Mouse (Mus musculus) kidney, embryonic 15.5 days (tissue): ENCODE results near the gene Dennd4c. TPM values are rescaled to one million over a fixed set of nuclear protein-coding genes. Genes with fewer than 3 reads are reported as not detected.

Experiments used
- ATAC-seq: fragments of 200-750 bp; cut with Nextera tagmentation; replicated peaks from 2 replicates; pipeline ENCODE4 v1.8.0; 2017; ENCODE audit warnings: moderate TSS enrichment; ENCODE audit not compliant: low FRiP score
- H3K27ac ChIP-seq: fragments of 300-500 bp; sonication (generic); 2 replicates; pipeline ENCODE4 v1.5.1; 2015; ENCODE audit warnings: mild to moderate bottlenecking, inconsistent platforms
- H3K27me3 ChIP-seq: fragments of 300-500 bp; sonication (generic); 2 replicates; pipeline ENCODE4 v1.6.1; 2015; ENCODE audit warnings: inconsistent platforms
- H3K36me3 ChIP-seq: fragments of 300-500 bp; sonication (generic); 2 replicates; pipeline ENCODE4 v1.6.1; 2015; ENCODE audit warnings: inconsistent platforms
- H3K4me1 ChIP-seq: fragments of 300-500 bp; sonication (generic); 2 replicates; pipeline ENCODE4 v1.6.1; 2015; ENCODE audit warnings: inconsistent platforms
- H3K4me2 ChIP-seq: fragments of 300-500 bp; sonication (generic); 2 replicates; pipeline ENCODE4 v1.6.1; 2015; ENCODE audit warnings: moderate library complexity, mild to moderate bottlenecking, inconsistent platforms
- H3K4me3 ChIP-seq: fragments of 300-500 bp; sonication (generic); replicated peaks from 2 replicates; pipeline ENCODE4 v1.5.1; 2015; ENCODE audit warnings: mild to moderate bottlenecking, inconsistent platforms
- H3K9ac ChIP-seq: fragments of 300-500 bp; sonication (generic); 2 replicates; pipeline ENCODE4 v1.6.1; 2015; ENCODE audit warnings: mild to moderate bottlenecking, inconsistent platforms
- H3K9me3 ChIP-seq: fragments of 300-500 bp; sonication (generic); replicated peaks from 2 replicates; pipeline ENCODE4 v1.6.1; 2016; ENCODE audit warnings: inconsistent platforms
- WGBS: fragments of 180-500 bp; shearing (Covaris S2); methylation state at CpG from one replicate; pipeline ENCODE4 v1.1.7; 2015; ENCODE audit warnings: mixed read lengths; 5-methylcytosine and 5-hydroxymethylcytosine counted together
- polyA plus RNA-seq: library from polyadenylated mRNA; unstranded; fragments of >200 nt; fragmentation: Nextera tagmentation; extraction: Ambion mirVana; gene quantifications from 2 replicates; pipeline ENCODE4 v1.2.1, GENCODE M21; 2015

Dennd4c gene
- polyA plus RNA-seq, 1 experiment from 2014 or later, result 6.8 TPM

DNA sequence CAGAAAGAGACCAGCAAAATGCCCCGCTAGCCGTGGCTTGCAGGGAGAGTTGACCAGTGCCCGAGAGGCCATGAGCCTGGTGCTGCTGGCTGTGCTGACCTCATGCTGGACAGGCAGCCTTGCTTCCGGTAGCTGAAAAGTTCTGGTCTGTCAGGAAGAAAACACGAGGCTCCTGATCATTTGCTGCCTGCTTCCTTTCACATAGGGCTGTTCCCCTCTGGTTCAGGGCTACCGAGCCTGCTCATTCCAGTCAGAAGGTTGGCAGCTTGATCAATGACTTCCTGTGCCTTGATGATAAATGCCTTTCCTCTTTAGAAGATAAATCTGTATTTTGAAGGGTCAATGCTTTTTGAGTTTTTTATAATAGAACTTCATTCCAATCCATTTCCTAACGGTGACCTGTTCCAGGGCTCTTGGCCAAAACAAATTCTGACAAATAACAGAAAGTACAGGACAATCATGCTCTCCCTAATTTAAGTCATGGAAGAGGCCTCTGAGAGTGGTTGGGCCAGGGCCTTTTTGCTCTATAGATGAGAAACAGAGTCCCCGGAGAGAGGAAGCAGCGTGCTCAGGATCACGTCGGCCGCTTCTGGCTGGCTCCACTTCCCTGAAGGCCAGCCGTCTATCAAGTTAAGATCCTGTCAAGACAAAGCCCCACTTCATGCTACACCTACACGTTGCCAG lies 150.6 kb downstream of the Dennd4c start:
- peak overlapping the region; percentile 3; the same call in 1 of the 2 replicates for H3K4me2 ChIP-seq

More for the DNA sequence above, 150.6 kb downstream of the Dennd4c start:
- Histone ChIP-seq H3K9ac (no peak overlapping the region), H3K27ac (peak overlapping the region; percentile 90), H3K27me3 (no peaks in the 10 kb centered on the region), H3K4me3 (no peak overlapping the region), H3K36me3 (no peaks in the 10 kb centered on the region), H3K4me1 (peaks cover 20% of the 10 kb centered on the region), H3K9me3 (no peaks in the 10 kb centered on the region)
- peak; percentile 81 for ATAC-seq
- WGBS, result 14% methylated on average over 14 of the region's 14 CpGs

Other genes with a start within 250 kb of the Dennd4c start
- 0.19 TPM in 1 of 2 replicates, not detected in the other for gene Saxo1, start 190.2 kb upstream of the Dennd4c start, polyA plus RNA-seq
- 82.4 and 83.1 TPM in 2 replicates for gene Rraga, start 172.9 kb upstream of the Dennd4c start, polyA plus RNA-seq
- gene Haus6, start 136.5 kb upstream of the Dennd4c start, polyA plus RNA-seq, result 19.3 and 20.7 TPM in 2 replicates
- 58.0 and 70.8 TPM in 2 replicates for gene Plin2, start 78.5 kb upstream of the Dennd4c start, polyA plus RNA-seq
- 768 and 806 TPM in 2 replicates for gene Rps6, start 108.9 kb downstream of the Dennd4c start, polyA plus RNA-seq
- gene Acer2, start 125.8 kb downstream of the Dennd4c start, polyA plus RNA-seq, result 37.3 and 37.9 TPM in 2 replicates